Mouse (Mus musculus): ENCODE data around the gene Pcare. TPM values are rescaled to one million over a fixed set of nuclear protein-coding genes. Genes with fewer than 3 reads are reported as not detected.
A peak's percentile ranks its signal among the peaks of the same experiment; 100 is the strongest.
"Not testable (repeated sequence)": the region's sequence is repeated elsewhere in the genome, so short reads cannot be mapped to it uniquely, and the experiment has no call there.

Gene Pcare
- total RNA-seq (2014; fragmentation: Nextera tagmentation) (not detected in 2 replicates), total RNA-seq (2017) (not detected in 2 replicates)

DNA sequence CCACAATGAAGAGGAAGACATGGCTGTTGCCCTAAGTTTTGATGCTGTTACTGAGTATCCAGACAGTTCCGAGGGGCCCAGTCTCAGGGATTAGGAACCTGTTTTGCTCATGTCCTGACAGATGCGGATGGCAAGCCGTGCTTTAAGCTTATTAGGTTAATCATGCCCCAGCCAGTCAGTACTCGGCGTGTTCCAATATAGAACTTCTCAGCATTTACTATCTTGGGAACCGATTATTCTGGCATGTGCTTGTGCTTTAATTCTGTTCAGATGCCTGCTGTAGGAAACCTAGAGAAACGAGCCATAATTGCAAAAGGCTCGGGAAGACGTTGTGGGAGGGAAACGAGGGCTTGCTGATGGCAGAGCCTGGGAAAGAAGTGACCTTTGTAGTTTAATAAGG is at the start of gene Pcare:
Pcare (minus strand) TSS at position 64 of the 400 bp plus-strand sequence.
- ATAC-seq (replicated peaks; ENCODE audit: poor library complexity, severe bottlenecking): no peak

DNA sequence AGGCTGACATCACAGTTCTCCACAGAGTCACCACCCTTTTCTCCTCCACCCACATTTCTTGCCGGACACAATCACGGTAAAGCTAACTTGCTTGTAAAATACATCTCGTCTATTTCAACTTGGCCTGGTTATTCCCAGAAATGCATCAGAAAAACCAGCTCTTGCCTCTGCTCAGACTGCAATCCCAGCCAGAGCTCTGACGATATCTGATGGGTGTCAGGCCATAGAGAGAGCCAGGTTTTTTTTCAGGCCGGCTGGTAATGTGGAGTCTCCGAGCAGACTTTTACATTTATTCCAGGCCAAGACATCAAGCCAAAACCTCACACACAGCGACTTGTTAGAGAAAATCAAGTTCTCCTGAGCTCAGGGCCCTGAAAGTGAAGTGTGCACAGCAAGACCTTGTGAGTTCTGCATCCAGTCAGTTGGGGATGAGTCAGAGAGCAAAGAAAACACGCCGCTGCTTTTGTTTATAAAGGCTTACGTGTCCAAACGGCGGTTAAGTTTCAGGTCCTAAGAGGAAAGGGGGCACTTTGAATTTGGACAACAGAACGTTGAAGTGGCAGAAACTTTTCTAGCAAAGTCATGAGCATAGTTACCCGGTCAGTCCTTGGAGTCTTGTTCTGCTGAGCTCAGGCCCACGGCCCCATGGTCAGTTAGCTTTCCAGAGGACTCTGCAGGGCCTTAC is 43.0 kb upstream of the Pcare start:
- no peak for ATAC-seq (replicated peaks; ENCODE audit: poor library complexity, severe bottlenecking)

DNA sequence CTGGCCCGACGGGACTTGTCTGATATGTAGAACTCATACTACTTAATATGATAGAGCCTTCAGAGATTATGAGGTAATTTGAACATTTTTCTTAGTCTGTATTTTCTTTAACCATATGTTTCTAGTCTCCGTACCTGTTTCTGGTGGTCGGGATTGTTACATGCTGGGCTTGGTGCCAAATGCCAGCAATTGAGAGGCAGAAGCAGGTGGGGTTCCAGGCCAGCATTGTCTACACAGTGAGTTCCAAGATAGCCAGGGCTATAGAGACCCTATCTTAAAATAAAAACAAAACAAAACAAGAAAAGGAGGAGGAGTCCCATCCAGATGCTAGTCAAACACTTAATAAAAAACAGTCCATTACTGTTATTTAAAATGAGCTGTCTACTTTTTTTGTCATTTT is 38.9 kb upstream of the Pcare start:
- no peak for ATAC-seq (replicated peaks; ENCODE audit: poor library complexity, severe bottlenecking)

DNA sequence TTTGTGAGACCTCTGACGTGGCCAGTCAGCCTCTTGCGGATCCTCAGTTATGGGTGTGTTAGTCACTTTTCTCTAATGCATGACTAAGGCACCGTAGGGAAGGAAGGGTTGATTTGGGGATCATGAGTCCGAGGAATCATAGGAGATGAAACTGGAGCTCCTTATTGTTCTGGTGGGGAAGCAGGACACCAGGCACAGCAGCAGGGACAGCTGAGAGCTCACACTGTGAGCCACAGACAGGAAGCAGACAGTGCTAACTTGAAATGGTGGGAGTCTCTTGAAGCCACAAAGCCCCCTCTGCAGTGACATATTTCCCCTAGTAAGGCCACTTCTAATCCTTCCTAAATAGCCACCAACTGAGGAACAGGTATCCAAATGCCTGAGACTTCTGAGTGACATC is 38.4 kb upstream of the Pcare start:
- ATAC-seq (replicated peaks; ENCODE audit: poor library complexity, severe bottlenecking): no peak

DNA sequence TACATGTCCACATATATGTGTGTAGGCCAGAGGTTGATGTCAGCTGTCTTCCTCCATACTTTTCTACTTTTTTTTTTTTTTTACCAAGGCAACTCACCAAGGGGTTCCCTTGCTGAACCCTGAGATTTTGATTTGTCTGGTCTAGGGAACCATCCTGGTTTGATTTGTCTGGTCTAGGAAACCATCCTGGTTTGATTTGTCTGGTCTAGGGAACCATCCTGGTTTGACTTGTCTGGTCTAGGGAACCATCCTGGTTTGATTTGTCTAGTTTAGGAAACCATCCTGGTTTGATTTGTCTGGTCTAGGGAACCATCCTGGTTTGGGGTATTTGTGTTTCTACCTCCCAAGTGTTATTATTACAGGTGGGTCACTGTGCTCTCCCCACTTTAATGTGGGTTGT is 33.8 kb upstream of the Pcare start:
- ATAC-seq (replicated peaks; ENCODE audit: poor library complexity, severe bottlenecking): no peak

DNA sequence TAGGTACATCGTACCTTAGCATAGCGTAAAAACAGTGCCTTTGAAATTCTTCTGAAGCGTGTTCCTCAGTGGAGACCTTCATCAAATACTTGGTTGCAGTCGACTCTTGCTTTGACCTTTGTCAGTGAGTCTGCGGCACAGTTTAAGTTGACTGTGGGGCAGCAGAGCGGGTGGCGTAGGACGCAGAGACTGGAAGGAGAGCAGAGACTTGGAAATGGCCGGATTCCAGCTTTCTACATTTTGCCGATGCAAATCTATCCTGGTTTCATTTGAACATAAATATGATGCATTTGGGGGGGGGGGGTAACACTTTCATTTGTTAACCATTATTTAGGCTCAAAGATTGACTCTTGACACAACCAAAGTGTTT is 30.7 kb upstream of the Pcare start:
- no peak for ATAC-seq (replicated peaks; ENCODE audit: poor library complexity, severe bottlenecking)

DNA sequence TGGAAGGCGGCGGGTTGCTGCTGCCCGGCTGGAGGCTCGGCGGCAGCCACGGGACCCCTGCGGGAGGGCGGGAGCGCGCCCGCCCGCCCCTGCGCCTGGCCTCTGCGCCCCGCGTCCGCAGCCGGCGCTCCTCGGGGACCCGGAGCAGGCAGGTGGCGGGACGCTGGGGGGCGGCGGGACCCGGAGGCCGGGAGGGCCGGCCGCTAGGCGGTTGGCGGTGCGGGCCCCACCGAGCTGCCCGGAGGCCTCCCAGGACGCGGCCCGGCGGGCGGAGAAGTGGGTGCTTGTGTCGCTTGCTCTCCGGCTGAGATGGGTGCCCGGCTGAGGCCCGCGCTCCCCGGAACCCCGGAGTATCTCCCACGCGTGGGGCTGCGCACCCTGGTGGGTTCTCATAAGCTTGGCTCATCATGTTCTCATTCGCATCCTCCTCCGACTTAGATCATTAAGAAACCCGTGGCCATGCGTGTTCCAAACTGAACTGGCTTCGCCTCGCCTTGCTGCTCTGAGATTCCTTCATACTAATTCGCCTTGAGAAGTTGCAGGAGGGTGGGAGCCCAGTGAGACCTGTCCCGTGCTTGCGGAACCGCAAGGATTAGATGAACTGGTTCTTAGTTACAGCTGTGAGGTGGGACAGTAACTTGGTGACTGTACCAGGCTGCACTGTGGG is 30.1 kb upstream of the Pcare start:
- ATAC-seq (replicated peaks; ENCODE audit: poor library complexity, severe bottlenecking): peak; percentile 27; the same call in 1 of the 2 replicates

DNA sequence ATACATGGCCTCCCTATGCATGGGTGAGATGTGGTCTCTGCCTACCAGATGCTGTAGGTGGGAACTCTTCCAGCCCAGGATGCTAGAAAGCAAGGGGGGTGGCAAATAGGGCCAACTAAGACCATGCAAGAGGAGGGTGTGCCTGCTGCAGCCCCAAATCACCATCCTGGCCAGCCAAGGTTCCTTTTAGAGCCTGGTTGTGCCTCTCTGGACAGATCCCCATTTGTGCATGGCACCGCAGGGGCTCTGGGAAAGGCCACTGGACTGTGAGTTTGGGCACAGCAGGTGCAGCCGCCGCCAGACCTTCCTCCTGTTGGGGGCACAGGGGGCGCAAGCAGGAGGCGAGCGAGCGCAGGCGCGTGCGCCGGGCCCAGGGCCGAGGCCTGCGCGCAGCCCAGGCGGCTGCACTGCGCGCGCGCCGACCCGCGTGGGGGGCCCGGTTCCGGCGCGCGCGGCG is 29.6 kb upstream of the Pcare start:
- no peak for ATAC-seq (replicated peaks; ENCODE audit: poor library complexity, severe bottlenecking)

DNA sequence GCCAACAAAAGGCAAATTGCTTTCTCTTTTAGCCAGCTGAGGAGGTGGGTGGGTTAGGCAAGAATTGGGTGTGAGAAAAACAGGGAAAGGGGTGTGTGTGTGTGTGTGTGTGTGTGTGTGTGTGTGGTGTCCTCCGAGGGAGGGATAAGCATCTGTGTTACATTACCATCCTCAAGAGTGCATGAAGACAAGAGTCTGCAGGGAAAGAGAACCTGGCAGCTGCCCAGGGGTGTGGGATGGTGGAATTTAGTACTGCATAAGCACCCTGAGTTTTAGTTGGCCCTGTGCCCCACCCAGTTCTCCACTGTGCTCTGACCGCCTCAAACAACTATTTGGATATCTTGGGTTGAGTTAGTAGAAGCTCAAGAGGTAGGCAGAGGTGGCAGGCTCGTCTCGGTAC is 28.3 kb upstream of the Pcare start:
- no peak for ATAC-seq (replicated peaks; ENCODE audit: poor library complexity, severe bottlenecking)

DNA sequence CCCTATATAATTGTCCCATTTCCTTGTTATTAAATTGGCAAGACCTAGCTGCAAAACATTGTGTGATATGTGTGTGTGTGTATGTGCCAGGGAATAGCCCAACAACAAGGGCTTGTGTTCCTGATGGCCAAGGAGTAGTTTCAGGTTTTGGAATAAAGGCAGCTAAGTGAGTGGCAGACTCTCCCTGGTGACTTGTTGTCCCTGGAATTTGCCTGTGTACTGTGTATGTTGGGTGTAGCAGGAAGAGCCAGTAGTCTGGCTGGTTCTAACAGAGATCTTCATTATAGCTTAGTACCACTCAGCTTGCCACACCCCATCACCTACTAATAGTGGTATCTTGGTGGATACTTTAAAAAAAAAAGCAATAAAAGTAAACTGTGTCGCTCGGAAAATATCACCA is 27.8 kb upstream of the Pcare start:
- no peak for ATAC-seq (replicated peaks; ENCODE audit: poor library complexity, severe bottlenecking)

DNA sequence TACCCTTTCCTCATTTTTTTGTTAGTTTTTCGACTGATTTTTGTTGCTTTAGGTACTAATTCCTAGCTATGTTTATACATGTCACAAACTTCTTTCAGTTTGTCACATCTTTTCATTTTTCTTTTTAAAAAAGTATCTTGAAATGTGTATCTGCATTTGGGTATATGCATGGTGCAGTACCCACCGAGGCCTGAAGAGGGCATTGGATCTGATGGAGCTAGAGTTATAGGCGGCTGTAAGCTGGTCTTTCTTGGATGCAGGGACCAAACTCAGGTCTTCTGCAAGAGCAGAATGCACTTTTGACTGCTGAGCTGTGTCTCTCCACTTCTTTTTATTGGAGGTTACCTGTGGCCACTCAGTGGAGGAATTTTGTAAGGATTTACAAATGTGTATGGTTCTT is 26.0 kb upstream of the Pcare start:
- ATAC-seq (replicated peaks; ENCODE audit: poor library complexity, severe bottlenecking): no peak

DNA sequence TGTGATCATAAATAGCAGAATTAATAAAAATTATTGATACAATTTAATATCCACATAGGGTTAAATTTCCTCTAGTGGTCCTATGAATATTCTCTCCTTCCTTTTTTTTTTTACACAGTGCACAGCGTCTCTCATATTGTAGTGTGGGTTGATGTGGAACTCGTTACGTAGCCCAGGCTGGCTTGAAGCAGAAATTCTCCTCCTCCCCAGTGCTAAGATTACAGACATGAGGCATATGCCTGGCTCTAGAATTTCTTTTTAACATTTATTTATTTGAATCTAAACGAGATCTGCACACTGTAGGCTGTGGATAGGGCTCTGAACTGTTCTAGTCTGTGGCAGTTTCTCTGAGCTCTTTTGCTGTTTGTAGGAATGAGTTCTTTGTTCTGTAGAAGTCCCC is 22.6 kb upstream of the Pcare start:
- ATAC-seq (replicated peaks; ENCODE audit: poor library complexity, severe bottlenecking): no peak

DNA sequence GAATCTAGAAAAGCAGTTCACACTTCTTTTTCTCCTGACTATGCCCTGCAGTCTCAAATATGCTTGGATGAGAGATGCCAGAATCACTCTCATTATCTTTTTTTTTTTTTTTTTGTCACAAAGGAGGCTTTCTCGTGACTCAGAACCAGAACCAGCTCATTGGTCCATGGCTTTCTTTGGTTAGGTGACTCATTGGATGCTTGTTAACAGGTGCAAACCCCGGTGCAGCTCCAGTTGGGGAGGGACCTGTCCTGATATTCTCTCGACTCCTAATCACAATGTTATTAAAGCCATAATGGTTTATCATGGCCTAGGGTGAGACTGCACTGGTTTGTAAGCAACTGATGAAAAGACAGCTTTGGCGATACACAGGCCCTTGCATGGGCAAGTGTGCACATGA is 21.5 kb upstream of the Pcare start:
- no peak for ATAC-seq (replicated peaks; ENCODE audit: poor library complexity, severe bottlenecking)

DNA sequence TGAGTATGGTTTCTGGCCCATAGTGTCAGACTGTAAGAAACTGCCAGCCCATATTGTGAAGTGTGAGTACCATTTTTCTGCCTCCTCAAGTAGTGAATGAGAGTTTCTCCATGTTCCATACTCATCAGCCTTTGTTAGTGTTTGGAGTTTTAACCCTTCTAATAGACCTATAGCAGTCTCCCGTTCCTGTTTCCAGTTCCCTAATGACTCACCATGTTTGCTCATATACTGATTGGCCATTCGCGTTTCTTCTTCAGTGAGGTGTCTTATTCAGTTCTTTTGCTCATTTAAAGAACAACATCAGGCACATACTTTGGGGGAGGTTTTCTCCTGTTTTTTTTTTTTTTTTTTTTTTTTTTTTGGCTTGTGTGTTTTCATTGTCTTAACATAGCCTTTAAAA is 18.0 kb upstream of the Pcare start:
- no peak; the same call in 1 of the 2 replicates for ATAC-seq (replicated peaks; ENCODE audit: poor library complexity, severe bottlenecking)

DNA sequence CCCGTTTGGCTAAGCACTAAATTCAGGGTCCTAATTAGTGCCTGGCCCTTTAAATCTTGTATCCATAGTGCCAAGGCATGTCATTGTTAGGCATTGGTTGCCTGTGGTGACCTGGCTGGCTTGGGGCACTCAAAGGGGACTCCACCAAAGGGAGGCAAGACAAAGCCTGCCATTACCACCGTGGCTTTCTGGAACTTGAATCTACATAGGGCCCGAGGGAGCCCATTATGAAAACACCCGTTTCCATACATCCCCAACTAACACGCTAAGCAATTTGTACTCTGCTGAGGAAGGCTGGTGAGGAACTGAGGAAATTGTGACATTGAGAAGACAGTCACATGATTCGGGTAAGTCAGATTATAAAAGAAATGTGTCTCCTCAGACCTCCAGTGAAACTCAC is 16.9 kb upstream of the Pcare start:
- ATAC-seq (replicated peaks; ENCODE audit: poor library complexity, severe bottlenecking): no peak

DNA sequence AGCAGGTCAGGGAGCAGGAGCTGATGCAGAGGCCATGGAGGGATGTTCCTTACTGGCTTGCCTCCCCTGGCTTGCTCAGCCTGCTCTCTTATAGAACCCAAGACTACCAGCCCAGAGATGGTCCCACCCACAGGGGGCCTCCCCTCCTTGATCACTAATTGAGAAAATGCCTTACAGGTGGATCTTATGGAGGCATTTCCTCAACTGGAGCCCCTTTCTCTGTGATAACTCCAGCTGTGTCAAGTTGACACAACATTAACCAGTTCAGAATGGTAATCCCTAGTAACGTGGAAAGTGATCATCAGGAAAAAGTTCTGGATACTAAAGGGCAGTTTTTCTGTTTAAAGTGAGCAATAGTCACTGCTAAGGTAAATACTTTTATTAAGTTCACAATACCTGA is 15.5 kb upstream of the Pcare start, which contains the start of gene Clip4:
Clip4 (plus strand) TSS at position 301 of the 400 bp plus-strand sequence.
- not testable (repeated sequence) for ATAC-seq (replicated peaks; ENCODE audit: poor library complexity, severe bottlenecking)

DNA sequence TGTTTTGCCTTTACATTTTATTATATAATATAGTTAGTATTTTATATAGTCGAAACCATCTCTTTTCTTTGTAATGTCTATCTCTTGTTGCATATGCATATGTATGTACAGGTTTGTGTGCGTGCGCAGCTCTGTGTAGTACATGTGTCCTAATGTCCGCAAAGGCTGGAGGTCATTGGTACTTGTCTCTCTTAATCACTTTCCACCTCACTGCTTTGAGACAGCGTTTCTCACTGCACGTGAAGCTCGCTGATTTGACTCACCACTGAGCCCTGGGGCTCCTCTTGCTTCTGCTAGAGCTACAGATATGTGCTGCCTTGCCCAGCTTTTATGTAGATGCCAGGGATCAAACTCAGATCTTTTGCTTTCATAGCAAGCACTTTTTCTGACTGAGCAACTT is 7.8 kb upstream of the Pcare start:
- no peak for ATAC-seq (replicated peaks; ENCODE audit: poor library complexity, severe bottlenecking)

DNA sequence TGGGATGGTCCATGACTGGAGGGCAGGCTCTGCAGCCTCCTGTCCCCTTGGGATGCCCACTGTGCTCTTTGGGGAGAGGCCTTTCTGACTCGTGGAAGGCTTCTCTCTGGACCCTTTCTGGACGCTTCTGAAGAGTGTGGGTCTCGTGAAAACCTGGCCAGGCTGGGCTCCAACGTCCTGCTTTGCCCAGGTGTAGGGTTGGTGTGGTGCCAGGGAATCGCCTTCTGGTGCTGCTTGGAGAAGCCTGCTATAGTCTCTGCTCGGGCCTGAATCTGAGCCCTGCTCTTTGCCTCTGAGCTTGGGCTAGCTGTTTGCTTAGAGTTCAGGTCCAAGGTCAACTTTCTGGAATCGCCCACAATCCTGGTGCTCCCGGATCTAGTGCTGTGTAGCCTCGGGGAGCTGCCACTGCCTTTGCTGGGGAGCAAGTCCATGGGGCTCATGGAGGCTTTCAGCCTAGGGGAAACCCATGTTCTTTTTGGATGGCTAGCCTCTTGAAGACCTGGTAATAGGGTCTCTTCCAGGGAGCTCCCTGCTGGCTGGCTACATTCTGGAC is 3.0 kb downstream of the Pcare start:
- ATAC-seq (replicated peaks; ENCODE audit: poor library complexity, severe bottlenecking): no peak

DNA sequence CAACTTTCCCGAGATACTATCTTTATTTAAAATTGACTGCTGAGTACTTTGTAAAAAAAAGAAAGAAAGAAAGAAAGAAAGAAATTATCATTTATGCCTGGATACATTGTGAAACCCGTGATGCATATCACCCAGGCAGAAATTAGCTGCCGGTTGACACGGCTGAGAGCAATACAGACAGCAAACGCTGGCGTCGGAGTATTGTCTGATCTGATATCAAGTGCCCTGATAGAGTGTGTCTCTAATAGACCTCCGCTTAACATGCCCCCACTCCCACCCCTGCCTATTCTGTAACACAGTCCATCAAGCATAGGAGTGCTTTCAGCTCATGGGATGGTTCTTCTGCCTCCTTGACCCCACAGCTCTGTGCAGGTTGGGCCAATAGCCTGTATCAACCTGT is 5.1 kb downstream of the Pcare start:
- no peak for ATAC-seq (replicated peaks; ENCODE audit: poor library complexity, severe bottlenecking)

DNA sequence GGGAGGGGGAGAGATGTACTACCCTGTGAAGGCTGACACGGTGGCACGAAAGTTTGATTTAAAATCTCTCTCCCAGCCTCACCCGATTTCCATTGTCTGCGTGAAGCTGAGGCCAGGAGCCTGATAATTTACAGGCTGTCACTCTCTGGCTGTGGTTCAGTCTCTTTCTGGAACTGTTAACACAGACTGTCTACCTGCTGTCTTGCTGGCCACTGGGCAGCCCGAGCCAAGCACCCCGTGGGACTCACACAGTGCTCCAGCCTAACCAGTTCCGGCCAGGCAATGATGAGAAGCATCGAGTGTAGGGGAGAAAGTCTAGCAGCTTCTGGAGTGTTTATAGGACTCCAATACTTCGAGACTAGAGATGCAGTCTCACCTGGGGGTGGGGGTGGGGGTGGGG is 6.6 kb downstream of the Pcare start:
- no peak for ATAC-seq (replicated peaks; ENCODE audit: poor library complexity, severe bottlenecking)

DNA sequence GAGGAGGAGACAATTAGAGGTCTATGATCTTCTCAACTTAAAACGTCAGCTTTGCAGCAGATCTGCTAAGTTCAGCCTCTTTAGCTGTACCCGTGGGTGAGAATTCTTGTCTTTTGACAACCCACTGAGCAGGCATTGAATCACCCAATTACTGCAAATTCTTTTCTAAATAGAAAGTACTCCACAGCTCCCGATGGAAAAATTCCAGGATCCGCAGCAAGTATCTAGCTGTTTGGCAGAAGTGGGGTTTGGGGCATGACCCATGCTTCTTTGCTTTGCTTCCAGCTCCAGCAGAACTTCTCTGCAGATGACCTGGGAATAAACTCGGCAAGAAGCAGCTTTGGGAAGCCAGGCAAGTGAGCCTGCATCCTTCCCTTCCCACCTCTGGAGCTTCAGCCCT is 9.8 kb downstream of the Pcare start:
- ATAC-seq (replicated peaks; ENCODE audit: poor library complexity, severe bottlenecking): no peak

DNA sequence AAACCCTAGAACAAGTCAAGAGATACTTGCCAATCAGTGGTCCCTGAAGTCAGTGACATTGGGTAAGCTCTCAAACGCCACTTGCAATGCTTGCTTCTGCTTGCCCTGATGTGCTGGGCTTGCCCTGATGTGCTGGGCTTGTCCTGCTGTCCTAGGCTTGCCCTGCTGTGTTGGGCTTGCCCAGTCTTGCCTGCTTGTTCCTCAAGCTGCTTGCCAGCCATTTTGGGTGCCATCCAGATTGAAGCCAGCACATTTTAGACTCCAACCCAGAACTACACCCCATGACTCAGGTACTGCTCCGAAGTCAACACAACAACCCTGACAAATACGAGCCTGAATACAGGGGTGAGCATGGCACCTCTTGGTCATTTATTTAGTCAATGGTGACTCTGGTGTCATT is 10.5 kb downstream of the Pcare start:
- ATAC-seq (replicated peaks; ENCODE audit: poor library complexity, severe bottlenecking): no peak

Measured in granulocyte monocyte progenitor cell, adult 5-6 weeks (primary cell).